Mouse (Mus musculus): ENCODE results near the gene Rufy4. TPM values are rescaled to one million over a fixed set of nuclear protein-coding genes. Genes with fewer than 3 reads are reported as not detected.

The Rufy4 gene
- polyA plus RNA-seq, 1 experiment from 2014 or later: 0.15 TPM

- 54% methylated on average over 2 of the region's 2 CpGs for WGBS
- Histone ChIP-seq H3K27me3 (replicated peaks; ENCODE audit: low read depth, poor library complexity, severe bottlenecking) (peaks cover 38% of the 10 kb centered on the region; the same call in 1 of the 2 replicates), H3K4me1 (peaks cover 68% of the 10 kb centered on the region), H3K36me3 (replicated peaks) (no peaks in the 10 kb centered on the region), H3K4me3 (no peak overlapping the region), H3K27ac (replicated peaks) (peak overlapping the region; percentile 62; the same call in 1 of the 2 replicates), H3K9me3 (no peaks in the 10 kb centered on the region)
- no peak for DNase-seq (ENCODE audit: low spot score)
Observed at GRCm38 (mm10) chr1:74109670-74110069, 15.7 kb upstream of the Rufy4 start.

DNA sequence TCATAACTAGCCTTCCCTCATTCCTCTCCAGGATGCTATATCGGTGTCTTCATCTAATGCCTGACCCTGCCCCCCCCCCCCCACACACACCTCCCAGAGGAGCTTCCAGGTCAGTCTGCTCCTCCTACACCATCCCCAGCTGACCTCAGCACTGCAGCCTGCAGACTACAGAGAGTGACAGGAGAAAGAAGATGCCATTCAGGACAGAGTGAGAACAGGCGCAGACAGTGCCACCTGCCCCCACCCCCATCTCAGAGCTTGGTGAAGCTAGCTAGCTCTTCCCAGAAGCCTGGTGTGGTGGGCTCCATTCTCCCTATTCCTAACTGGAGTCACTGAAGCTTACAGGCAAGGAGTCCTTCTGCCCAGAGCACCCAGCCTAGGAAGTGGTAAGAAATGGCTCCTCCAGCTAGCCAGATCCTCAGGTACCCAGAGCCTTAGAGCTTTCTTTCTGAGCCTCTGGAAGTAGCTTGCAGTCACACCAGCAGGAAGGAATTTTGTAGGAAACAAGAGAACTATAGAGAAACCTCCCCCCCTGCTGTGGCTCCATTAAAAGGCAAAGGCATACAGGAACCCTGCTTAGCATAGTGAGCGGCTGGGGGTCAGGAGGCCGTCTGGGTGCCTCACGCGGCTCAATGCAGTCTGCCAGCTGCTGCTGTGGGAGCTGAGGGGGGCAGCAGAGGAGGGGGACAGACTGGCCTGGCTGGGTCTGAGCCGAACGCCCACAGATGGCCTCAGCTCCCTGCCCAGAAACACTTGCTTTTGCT lies 14.2 kb upstream of the Rufy4 start:
- peak overlapping the region; percentile 79 for H3K27ac ChIP-seq (replicated peaks)
- 6% methylated on average over 8 of the region's 8 CpGs for WGBS
- DNase-seq (ENCODE audit: low spot score): peak; percentile 77
- peak overlapping the region; percentile 37 for H3K4me3 ChIP-seq
- H3K36me3 ChIP-seq (replicated peaks): no peaks in the 10 kb centered on the region
- peaks cover 62% of the 10 kb centered on the region for H3K4me1 ChIP-seq
- H3K9me3 ChIP-seq: no peaks in the 10 kb centered on the region
- H3K27me3 ChIP-seq (replicated peaks; ENCODE audit: low read depth, poor library complexity, severe bottlenecking): peaks cover 43% of the 10 kb centered on the region; the same call in 1 of the 2 replicates

DNA sequence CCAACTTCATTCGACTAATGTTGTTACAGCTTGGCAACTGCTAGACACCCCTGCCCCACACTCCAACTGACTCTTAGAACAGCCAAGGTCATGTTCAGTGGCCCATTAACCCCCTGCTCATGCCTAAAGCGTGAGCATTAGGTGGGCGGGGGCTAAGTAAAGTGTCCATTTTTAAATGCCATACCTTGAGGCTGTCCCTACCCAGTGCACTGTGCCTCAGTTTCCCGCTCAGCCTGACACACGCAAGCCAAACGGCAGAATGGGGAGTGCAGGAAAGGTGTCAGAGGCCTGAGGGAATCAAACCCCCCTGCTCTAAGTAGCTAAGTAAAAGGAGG lies 13.7 kb upstream of the Rufy4 start:
- peak overlapping the region; percentile 79 for H3K27ac ChIP-seq (replicated peaks)
- H3K27me3 ChIP-seq (replicated peaks; ENCODE audit: low read depth, poor library complexity, severe bottlenecking): peaks cover 43% of the 10 kb centered on the region; the same call in 1 of the 2 replicates
- H3K4me1 ChIP-seq: peaks cover 57% of the 10 kb centered on the region
- WGBS: 17% methylated on average over 6 of the region's 6 CpGs
- H3K9me3 ChIP-seq: no peaks in the 10 kb centered on the region
- H3K36me3 ChIP-seq (replicated peaks): no peaks in the 10 kb centered on the region
- H3K4me3 ChIP-seq: peak overlapping the region; percentile 37
- DNase-seq (ENCODE audit: low spot score): no peak

GRCm38 (mm10) chr1:74113071-74113470 lies 12.3 kb upstream of the Rufy4 start:
- peaks cover 44% of the 10 kb centered on the region; the same call in 1 of the 2 replicates for H3K27me3 ChIP-seq (replicated peaks; ENCODE audit: low read depth, poor library complexity, severe bottlenecking)
- 50% methylated on average over 3 of the region's 3 CpGs for WGBS
- H3K36me3 ChIP-seq (replicated peaks): no peaks in the 10 kb centered on the region
- H3K27ac ChIP-seq (replicated peaks): peak overlapping the region; percentile 60
- no peak for DNase-seq (ENCODE audit: low spot score)
- H3K4me3 ChIP-seq: no peak overlapping the region
- H3K9me3 ChIP-seq: no peaks in the 10 kb centered on the region
- peaks cover 51% of the 10 kb centered on the region for H3K4me1 ChIP-seq

GRCm38 (mm10) chr1:74117876-74118275 lies 7.5 kb upstream of the Rufy4 start:
- WGBS: 86% methylated on average over 6 of the region's 6 CpGs
- no peak overlapping the region for H3K4me3 ChIP-seq
- no peak for DNase-seq (ENCODE audit: low spot score)
- H3K4me1 ChIP-seq: peaks cover 21% of the 10 kb centered on the region
- H3K9me3 ChIP-seq: no peaks in the 10 kb centered on the region
- H3K27me3 ChIP-seq (replicated peaks; ENCODE audit: low read depth, poor library complexity, severe bottlenecking): peaks cover 46% of the 10 kb centered on the region
- no peaks in the 10 kb centered on the region for H3K36me3 ChIP-seq (replicated peaks)
- no peak overlapping the region for H3K27ac ChIP-seq (replicated peaks)

DNA sequence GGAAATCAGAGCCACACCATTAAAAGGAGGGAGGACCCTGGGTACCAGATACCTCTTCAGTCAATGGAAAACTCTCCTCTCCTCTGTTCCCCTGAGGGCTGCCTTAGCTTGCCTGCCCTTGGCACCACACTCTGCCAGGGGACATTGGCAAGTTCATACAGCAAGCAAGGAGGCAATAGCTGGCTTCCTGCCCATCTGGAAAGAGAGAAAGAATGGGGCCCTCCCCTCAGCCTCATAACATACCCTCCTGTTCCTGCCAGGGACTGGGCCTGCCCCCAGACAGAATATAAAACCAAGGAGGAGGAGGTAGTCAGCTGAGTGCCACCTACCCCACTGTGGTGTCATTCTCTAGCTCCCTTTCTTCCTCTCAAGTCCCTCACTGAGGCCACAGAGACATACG lies 6.2 kb upstream of the Rufy4 start:
- no peaks in the 10 kb centered on the region for H3K9me3 ChIP-seq
- DNase-seq (ENCODE audit: low spot score): no peak
- H3K27me3 ChIP-seq (replicated peaks; ENCODE audit: low read depth, poor library complexity, severe bottlenecking): peaks cover 58% of the 10 kb centered on the region
- peaks cover 24% of the 10 kb centered on the region for H3K4me1 ChIP-seq
- no peak overlapping the region for H3K4me3 ChIP-seq
- no peaks in the 10 kb centered on the region for H3K36me3 ChIP-seq (replicated peaks)
- no peak overlapping the region for H3K27ac ChIP-seq (replicated peaks)
- WGBS: 93% methylated on average over 1 of the region's 1 CpGs

- Histone ChIP-seq H3K36me3 (replicated peaks) (no peaks in the 10 kb centered on the region), H3K4me3 (no peak overlapping the region), H3K4me1 (peaks cover 38% of the 10 kb centered on the region), H3K9me3 (no peaks in the 10 kb centered on the region), H3K27me3 (replicated peaks; ENCODE audit: low read depth, poor library complexity, severe bottlenecking) (peaks cover 73% of the 10 kb centered on the region), H3K27ac (replicated peaks) (no peak overlapping the region)
- no peak for DNase-seq (ENCODE audit: low spot score)
- WGBS: 90% methylated on average over 7 of the region's 7 CpGs
Observed at GRCm38 (mm10) chr1:74121138-74121537, 4.2 kb upstream of the Rufy4 start.

GRCm38 (mm10) chr1:74121821-74122576 lies 3.3 kb upstream of the Rufy4 start:
- H3K9me3 ChIP-seq: no peaks in the 10 kb centered on the region
- H3K27ac ChIP-seq (replicated peaks): no peak overlapping the region
- WGBS: 58% methylated on average over 9 of the region's 9 CpGs
- H3K4me3 ChIP-seq: no peak overlapping the region
- peaks cover 38% of the 10 kb centered on the region for H3K4me1 ChIP-seq
- no peaks in the 10 kb centered on the region for H3K36me3 ChIP-seq (replicated peaks)
- DNase-seq (ENCODE audit: low spot score): no peak
- H3K27me3 ChIP-seq (replicated peaks; ENCODE audit: low read depth, poor library complexity, severe bottlenecking): peaks cover 76% of the 10 kb centered on the region

GRCm38 (mm10) chr1:74123215-74123614 lies 2.1 kb upstream of the Rufy4 start:
- Histone ChIP-seq H3K4me3 (peak overlapping the region; percentile 72), H3K36me3 (replicated peaks) (no peaks in the 10 kb centered on the region), H3K27ac (replicated peaks) (no peak overlapping the region), H3K9me3 (no peaks in the 10 kb centered on the region), H3K4me1 (peaks cover 38% of the 10 kb centered on the region), H3K27me3 (replicated peaks; ENCODE audit: low read depth, poor library complexity, severe bottlenecking) (peaks cover 70% of the 10 kb centered on the region)
- WGBS: 63% methylated on average over 8 of the region's 8 CpGs
- DNase-seq (ENCODE audit: low spot score): no peak

- Histone ChIP-seq H3K27ac (replicated peaks) (peak within 1 kb of the TSS; percentile 81), H3K4me3 (peak within 1 kb of the TSS; percentile 72), H3K4me1 (peaks cover 42% of the 10 kb centered on the region), H3K27me3 (replicated peaks; ENCODE audit: low read depth, poor library complexity, severe bottlenecking) (peaks cover 67% of the 10 kb centered on the region), H3K9me3 (no peaks in the 10 kb centered on the region), H3K36me3 (replicated peaks) (no peaks in the 10 kb centered on the region)
- under 1% methylated on average over 84 of the region's 84 CpGs for WGBS
- peak; percentile 73 for DNase-seq (ENCODE audit: low spot score)
Observed at GRCm38 (mm10) chr1:74124021-74124981, 1.0 kb upstream of the Rufy4 start, which contains the start of gene Tns1. TSS of gene Tns1 (minus strand) at chr1:74124449.

DNA sequence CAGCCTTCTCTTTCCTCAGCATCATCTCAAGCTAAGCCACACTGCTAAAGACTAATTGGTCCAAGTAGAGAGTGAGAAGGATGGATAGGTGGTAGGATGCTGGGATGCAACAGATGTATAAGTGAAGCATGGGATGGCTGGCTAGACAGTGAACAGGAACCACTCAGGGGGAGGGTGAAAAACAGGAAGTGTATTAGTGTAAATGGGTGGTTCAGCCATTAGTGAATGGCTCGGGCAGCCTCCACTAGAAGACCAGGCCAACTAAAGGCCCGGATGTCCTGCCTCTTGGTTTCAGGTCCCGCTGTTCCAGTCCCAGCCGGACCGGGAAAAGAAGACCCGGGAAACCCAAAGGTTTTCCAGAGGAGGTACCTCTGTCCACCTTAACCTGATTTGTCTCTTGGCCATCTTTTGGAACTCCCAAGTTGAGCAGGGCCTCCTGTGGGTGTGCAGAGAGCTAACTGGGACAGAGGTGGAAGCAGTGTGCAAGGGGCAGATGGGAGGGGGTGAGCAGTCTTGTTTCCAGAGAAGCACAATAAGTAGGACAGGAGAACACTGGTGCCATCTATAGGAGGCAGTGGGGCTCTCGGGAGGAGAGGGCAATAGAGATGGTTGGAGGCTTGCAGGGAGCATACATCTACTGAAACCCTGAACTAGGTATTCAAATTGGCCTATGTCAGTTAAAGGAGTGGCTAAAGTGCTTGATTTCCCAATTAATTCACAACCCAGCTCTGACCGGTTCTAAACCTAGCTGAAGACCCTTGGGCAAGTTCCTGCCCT lies 5.7 kb downstream of the Rufy4 start:
- WGBS: 86% methylated on average over 8 of the region's 8 CpGs
- no peak overlapping the region for H3K4me3 ChIP-seq
- H3K4me1 ChIP-seq: peaks cover 10% of the 10 kb centered on the region
- H3K36me3 ChIP-seq (replicated peaks): no peaks in the 10 kb centered on the region
- no peaks in the 10 kb centered on the region for H3K9me3 ChIP-seq
- no peak for DNase-seq (ENCODE audit: low spot score)
- H3K27ac ChIP-seq (replicated peaks): no peak overlapping the region
- peaks cover 14% of the 10 kb centered on the region for H3K27me3 ChIP-seq (replicated peaks; ENCODE audit: low read depth, poor library complexity, severe bottlenecking)

Data from embryonic facial prominence, embryonic 10.5 days (tissue).